Mouse (Mus musculus): ENCODE data around the gene B3galt4.

DNA sequence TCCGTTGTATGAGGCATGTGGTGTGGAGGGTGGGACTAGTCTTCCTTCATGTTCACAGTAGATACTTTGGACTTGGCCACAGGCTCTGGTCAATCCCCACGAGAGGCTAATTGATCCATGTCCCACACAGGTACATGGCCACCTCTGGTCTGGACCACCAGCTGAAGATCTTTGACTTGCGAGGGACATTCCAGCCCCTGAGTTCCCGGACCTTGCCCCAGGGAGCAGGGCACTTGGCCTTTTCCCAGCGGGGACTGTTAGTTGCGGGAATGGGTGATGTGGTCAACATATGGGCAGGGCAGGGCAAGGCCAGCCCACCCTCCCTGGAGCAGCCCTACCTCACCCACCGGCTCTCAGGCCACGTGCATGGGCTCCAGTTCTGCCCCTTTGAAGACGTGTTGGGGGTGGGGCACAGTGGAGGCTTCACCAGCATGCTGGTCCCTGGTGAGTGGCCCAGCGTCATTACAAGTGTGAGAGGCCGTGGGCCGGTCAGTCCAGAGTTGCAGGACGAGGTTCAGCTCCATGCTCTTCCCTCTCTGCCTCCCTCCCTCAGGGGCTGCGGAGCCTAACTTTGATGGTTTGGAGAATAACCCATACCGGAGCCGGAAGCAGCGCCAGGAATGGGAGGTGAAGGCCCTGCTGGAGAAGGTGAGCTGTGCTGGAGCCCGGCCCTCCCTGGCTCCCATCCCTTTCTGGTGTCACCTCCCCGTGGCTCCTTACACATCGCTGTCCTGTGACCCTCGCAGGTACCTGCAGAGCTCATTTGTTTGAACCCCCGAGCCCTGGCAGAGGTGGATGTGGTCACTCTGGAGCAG, 3.0 kb downstream of the B3galt4 start:
- TF ChIP-seq CTCF (IDR thresholded peaks at IDR 0.05; ENCODE audit: borderline replicate concordance, insufficient read depth, low read depth, low read length) (no peak), POLR2A (IDR thresholded peaks at IDR 0.05; ENCODE audit: borderline replicate concordance, insufficient read depth, low read length) (no peak)
